Comparison of ENCODE assay signal across 8 mouse cellular contexts in the genomic region with DNA sequence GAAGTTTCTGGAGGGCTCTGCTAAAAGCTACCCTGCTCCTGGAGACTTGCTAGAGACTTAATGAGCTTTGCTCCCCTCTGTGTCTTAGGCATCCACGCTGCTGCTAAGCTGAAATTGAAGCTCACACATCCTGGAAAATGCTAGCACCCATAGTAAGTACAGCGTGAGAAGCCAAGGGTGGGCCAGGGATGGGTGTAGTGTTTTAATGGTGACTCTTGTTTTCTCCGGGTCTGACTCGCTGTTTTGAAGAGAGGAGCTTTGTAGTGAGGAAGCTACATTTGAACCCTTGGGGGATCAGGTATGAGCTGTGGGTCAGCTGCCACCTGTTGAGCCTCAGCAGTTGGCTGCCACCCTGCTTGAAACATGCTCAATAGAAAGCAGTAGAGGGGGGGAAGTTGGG. TPM values are rescaled to one million over a fixed set of nuclear protein-coding genes. Genes with fewer than 3 reads are reported as not detected.
DNase-seq lines count a peak whose midpoint lies in the region; ATAC-seq and TF ChIP-seq lines count a peak whose summit lies in the region.
"Had no signal": no experiment of that assay in that cellular context is flagged by ENCODE, and none has a peak within 500 bp of the region (broad histone marks: within the 10 kb centered on the region; RNA-seq: fewer than 3 reads in every experiment).

No protein-coding gene starts in this region.

- no peaks in the 10 kb centered on the region for H3K79me2 ChIP-seq in C2C12 (ENCODE audit: control insufficient read depth, insufficient read depth)
- H3K79me2 ChIP-seq in CH12.LX (replicated peaks; ENCODE audit: control insufficient read depth, extremely low read depth, insufficient read depth, poor library complexity, severe bottlenecking): no peaks in the 10 kb centered on the region; the same call in 1 of the 2 replicates

- H3K4me3 ChIP-seq in C2C12 (ENCODE audit: insufficient read depth, poor library complexity, severe bottlenecking) (peak overlapping the region; percentile 35), CH12.LX (replicated peaks in 1 of 3; ENCODE audit: low read depth in 2 of 3, low read length in 2 of 3, poor library complexity in 1 of 3) (peak overlapping the region; percentile 58 to 79 (median 77))
- peak overlapping the region; percentile 30; the same call in 1 of the 2 replicates for H3K4me3 ChIP-seq in forebrain, postnatal 0 days (ENCODE audit: low read depth, low read length)
- H3K4me3 ChIP-seq in liver, embryonic 13.5 days (replicated peaks): peak overlapping the region; percentile 79
- H3K4me3 ChIP-seq in stomach, postnatal 0 days (ENCODE audit: low read depth, low read length): peak overlapping the region; percentile 51

- dilution Hi-C loops in CH12.LX (cut with MboI; ENCODE audit: extremely low pct_ligation_motif_present, extremely low pct_unique_long_range_greater_than_20kb, low sequenced_read_pairs): no loop called here

- H3K27me3 ChIP-seq in C2C12 (ENCODE audit: control insufficient read depth, insufficient read depth, insufficient read length) (no peaks in the 10 kb centered on the region), CH12.LX (replicated peaks) (peaks cover 1% of the 10 kb centered on the region)
- H3K27me3 ChIP-seq in forebrain, postnatal 0 days (ENCODE audit: insufficient read depth, low read length): no peaks in the 10 kb centered on the region
- H3K27me3 ChIP-seq in liver, embryonic 13.5 days: no peaks in the 10 kb centered on the region
- no peaks in the 10 kb centered on the region for H3K27me3 ChIP-seq in stomach, postnatal 0 days (ENCODE audit: control insufficient read depth, insufficient read depth, low read length)

- H3K9me3 ChIP-seq in CH12.LX (replicated peaks; ENCODE audit: low read length): no peaks in the 10 kb centered on the region
- no peaks in the 10 kb centered on the region for H3K9me3 ChIP-seq in forebrain, postnatal 0 days (ENCODE audit: low read length)
- H3K9me3 ChIP-seq in liver, embryonic 13.5 days (replicated peaks): no peaks in the 10 kb centered on the region
- no peaks in the 10 kb centered on the region for H3K9me3 ChIP-seq in stomach, postnatal 0 days (ENCODE audit: control insufficient read depth, low read length)

- DNase-seq in CH12.LX (ENCODE audit: extremely low read depth): peak; percentile 14
- DNase-seq in forebrain, postnatal 0 days: no peak
- DNase-seq in liver, embryonic 13.5 days: no peak
- DNase-seq in stomach, postnatal 0 days (ENCODE audit: low spot score): no peak
- DNase-seq in urinary bladder, postnatal 4 days (ENCODE audit: low spot score in 2 of 2): no peak
- DNase-seq in cerebellum, adult 11 months: no peak

- 0 out of 2 replicates have a peak, but pooled peaks have one; percentile 35 for TF ChIP-seq EP300 in CH12.LX (IDR thresholded peaks at IDR 0.05; ENCODE audit: low read length)
- no peak for TF ChIP-seq EP300 in stomach, postnatal 0 days (optimal IDR thresholded peaks at IDR 0.05)

- TF ChIP-seq POLR2A in CH12.LX (IDR thresholded peaks at IDR 0.05; ENCODE audit: low read depth, low read length): no peak

- H3K79me3 ChIP-seq in C2C12 (ENCODE audit: low read depth): no peaks in the 10 kb centered on the region

- peak overlapping the region; percentile 71 for H3ac ChIP-seq in C2C12 (ENCODE audit: control insufficient read depth, insufficient read length, low read depth)

- in situ Hi-C loops in CH12.LX (cut with MboI; ENCODE audit: low pct_ligation_motif_present, low pct_unique_long_range_greater_than_20kb, low sequenced_read_pairs): no loop called here

- WGBS in forebrain, postnatal 0 days: 8% methylated on average over 4 of the region's 4 CpGs
- WGBS in liver, embryonic 13.5 days (ENCODE audit: insufficient replicate concordance): under 1% methylated on average over 4 of the region's 4 CpGs
- whole genome bisulfite sequencing in stomach, postnatal 0 days: 9% methylated on average over 4 of the region's 4 CpGs

- H3K4me2 ChIP-seq in CH12.LX (ENCODE audit: insufficient read depth, low read depth, poor library complexity, severe bottlenecking): peak overlapping the region; percentile 45
- H3K4me2 ChIP-seq in forebrain, postnatal 0 days (ENCODE audit: low read depth): peak overlapping the region; percentile 49
- peak overlapping the region; percentile 82 for H3K4me2 ChIP-seq in liver, embryonic 13.5 days
- peak overlapping the region; percentile 74 for H3K4me2 ChIP-seq in stomach, postnatal 0 days (replicated peaks; ENCODE audit: low read depth)

- no peak for ATAC-seq in forebrain, postnatal 0 days
- peak; percentile 27 for ATAC-seq in liver, embryonic 13.5 days (ENCODE audit: low read depth)
- ATAC-seq in stomach, postnatal 0 days (ENCODE audit: low FRiP score, low TSS enrichment): 0 out of 2 replicates have a peak, but pooled peaks have one; percentile 8

- TF ChIP-seq RAD21 in CH12.LX (IDR thresholded peaks at IDR 0.05; ENCODE audit: low read depth, low read length): no peak

- peak overlapping the region; percentile 93 for H3K9ac ChIP-seq in CH12.LX (ENCODE audit: insufficient read depth, low read depth)
- no peak overlapping the region for H3K9ac ChIP-seq in forebrain, postnatal 0 days
- H3K9ac ChIP-seq in liver, embryonic 13.5 days: peak overlapping the region; percentile 90
- H3K9ac ChIP-seq in stomach, postnatal 0 days (ENCODE audit: low read length): peak overlapping the region; percentile 63

- no peak for TF ChIP-seq CTCF in C2C12 (IDR thresholded peaks at IDR 0.05; ENCODE audit: control insufficient read depth, insufficient read depth, insufficient read length)
- TF ChIP-seq CTCF in CH12.LX (conservative IDR thresholded peaks at IDR 0.05 in 1 of 2, IDR thresholded peaks at IDR 0.05 in 1 of 2; ENCODE audit: low read depth in 2 of 2, low read length in 2 of 2): no peak
- TF ChIP-seq CTCF in forebrain, postnatal 0 days (IDR thresholded peaks at IDR 0.05; ENCODE audit: low read depth): no peak
- TF ChIP-seq CTCF in stomach, postnatal 0 days (IDR thresholded peaks at IDR 0.05; ENCODE audit: low read depth): no peak

- H3K4me1 ChIP-seq in CH12.LX (ENCODE audit: control insufficient read depth in 1 of 2, insufficient read depth in 2 of 2): peaks cover 3 to 33% of the 10 kb centered on the region in 2 experiments; a peak in 3 of 4 replicates
- 0 out of 2 replicates have a peak, but pooled peaks cover 4% of the 10 kb centered on the region for H3K4me1 ChIP-seq in forebrain, postnatal 0 days (ENCODE audit: insufficient read depth)
- H3K4me1 ChIP-seq in liver, embryonic 13.5 days (replicated peaks): peaks cover 54% of the 10 kb centered on the region
- H3K4me1 ChIP-seq in stomach, postnatal 0 days (replicated peaks; ENCODE audit: control insufficient read depth, insufficient read depth): no peaks in the 10 kb centered on the region

- peak overlapping the region; percentile 54 for H3K27ac ChIP-seq in CH12.LX (ENCODE audit: insufficient read depth, low read depth)
- no peak overlapping the region; the same call in 1 of the 2 replicates for H3K27ac ChIP-seq in forebrain, postnatal 0 days (ENCODE audit: low read depth, low read length)
- peak overlapping the region; percentile 80 for H3K27ac ChIP-seq in liver, embryonic 13.5 days
- H3K27ac ChIP-seq in stomach, postnatal 0 days (replicated peaks): no peak overlapping the region; the same call in 1 of the 2 replicates

- no peaks in the 10 kb centered on the region for H3K36me3 ChIP-seq in C2C12 (ENCODE audit: control insufficient read depth, insufficient read depth)
- peaks cover 0 to 10% of the 10 kb centered on the region in 2 experiments for H3K36me3 ChIP-seq in CH12.LX (replicated peaks in 1 of 2; ENCODE audit: control insufficient read depth in 1 of 2, insufficient read depth in 1 of 2, low read length in 1 of 2)
- no peaks in the 10 kb centered on the region for H3K36me3 ChIP-seq in forebrain, postnatal 0 days (ENCODE audit: insufficient read depth)
- H3K36me3 ChIP-seq in liver, embryonic 13.5 days: peaks cover 5% of the 10 kb centered on the region; the same call in 1 of the 2 replicates
- H3K36me3 ChIP-seq in stomach, postnatal 0 days (ENCODE audit: control insufficient read depth, insufficient read depth, low read length): no peaks in the 10 kb centered on the region

TF ChIP-seq in C2C12, 6 proteins besides CTCF, POLR2A, EP300 and RAD21:
- TF ChIP-seq MYOD1 (IDR thresholded peaks at IDR 0.05; ENCODE audit: control insufficient read depth, insufficient read length, low read depth): no peak
TF ChIP-seq in C2C12: peak in this region for 0.

TF ChIP-seq in CH12.LX, 34 proteins besides CTCF, POLR2A, EP300 and RAD21:
- TF ChIP-seq ETS1 (conservative IDR thresholded peaks at IDR 0.05; ENCODE audit: low read depth, low read length): no peak
- TF ChIP-seq ELF1 (IDR thresholded peaks at IDR 0.05; ENCODE audit: low read depth, low read length): no peak
- 0 out of 2 replicates have a peak, but pooled peaks have one; percentile 4 for TF ChIP-seq MAX (IDR thresholded peaks at IDR 0.05; ENCODE audit: low read length)
TF ChIP-seq in CH12.LX: peak in this region for 1.

RNA-seq across cellular contexts. Expression of gene Pla2g16, which starts 0.6 kb away (rescaled TPM):
- polyA plus RNA-seq in C2C12 (2012; fragmentation: generic; extraction: Trizol) (17.2 TPM), CH12.LX (2012; ENCODE audit: insufficient read length, low read depth) (12.5 and 15.4 TPM in 2 replicates)
- total RNA-seq in CH12.LX (2012; rRNA removed) (19.9 and 28.2 TPM in 2 replicates), CH12.LX (2014; rRNA removed) (17.9 and 19.5 TPM in 2 replicates)
- total RNA-seq in forebrain, postnatal 0 days (2014; rRNA removed): 4.8 and 6.6 TPM in 2 replicates
- 6.0 and 6.5 TPM in 2 replicates for polyA plus RNA-seq in forebrain, postnatal 0 days (2015; fragmentation: Nextera tagmentation; extraction: Ambion mirVana)
- 24.6 and 27.1 TPM in 2 replicates for polyA plus RNA-seq in liver, embryonic 13.5 days (2015; fragmentation: Nextera tagmentation; extraction: Ambion mirVana)
- 23.9 and 25.0 TPM in 2 replicates for polyA plus RNA-seq in stomach, postnatal 0 days (2015; fragmentation: Nextera tagmentation; extraction: Ambion mirVana)

RNA-seq across cellular contexts. Expression of gene Lgals12, which starts 49.1 kb away (rescaled TPM):
- polyA plus RNA-seq in C2C12 (2012; fragmentation: generic; extraction: Trizol) (not detected), CH12.LX (2012; ENCODE audit: insufficient read length, low read depth) (not detected in 2 replicates)
- total RNA-seq in CH12.LX (2012; rRNA removed) (not detected in 2 replicates), CH12.LX (2014; rRNA removed) (not detected in 2 replicates)
- 0.19 and 0.38 TPM in 2 replicates for total RNA-seq in forebrain, postnatal 0 days (2014; rRNA removed)
- 0.10 and 0.21 TPM in 2 replicates for polyA plus RNA-seq in forebrain, postnatal 0 days (2015; fragmentation: Nextera tagmentation; extraction: Ambion mirVana)
- polyA plus RNA-seq in liver, embryonic 13.5 days (2015; fragmentation: Nextera tagmentation; extraction: Ambion mirVana): not detected in 2 replicates
- 2.3 and 3.6 TPM in 2 replicates for polyA plus RNA-seq in stomach, postnatal 0 days (2015; fragmentation: Nextera tagmentation; extraction: Ambion mirVana)

RNA-seq across cellular contexts. Expression of gene Hrasls5, which starts 54.5 kb away (rescaled TPM):
- polyA plus RNA-seq in C2C12 (2012; fragmentation: generic; extraction: Trizol) (not detected), CH12.LX (2012; ENCODE audit: insufficient read length, low read depth) (not detected in 2 replicates)
- total RNA-seq in CH12.LX (2012; rRNA removed) (not detected in 2 replicates), CH12.LX (2014; rRNA removed) (not detected in 2 replicates)
- not detected in 2 replicates for total RNA-seq in forebrain, postnatal 0 days (2014; rRNA removed)
- polyA plus RNA-seq in forebrain, postnatal 0 days (2015; fragmentation: Nextera tagmentation; extraction: Ambion mirVana): 0.29 TPM in 1 of 2 replicates, not detected in the other
- not detected in 2 replicates for polyA plus RNA-seq in liver, embryonic 13.5 days (2015; fragmentation: Nextera tagmentation; extraction: Ambion mirVana)
- polyA plus RNA-seq in stomach, postnatal 0 days (2015; fragmentation: Nextera tagmentation; extraction: Ambion mirVana): 0.10 TPM in 1 of 2 replicates, not detected in the other
- total RNA-seq: heart, adult 18-20 months had no signal

Comparison
In these comparisons a context has a peak if more than half of its experiments do, and no peak if none do; other contexts are left out.
1. H3K27ac ChIP-seq: peak in CH12.LX (single experiment) and liver, embryonic 13.5 days (single experiment); none in forebrain, postnatal 0 days (single experiment) and stomach, postnatal 0 days (single experiment).
2. Peak in every context shown above with its lines, with median percentiles within 50 percentile points of each other: H3K4me3 ChIP-seq and H3K4me2 ChIP-seq.